Mouse (Mus musculus) heart, adult 2 months (tissue): ENCODE results near the gene Adcy9.

ENCODE experiments used
- CTCF ChIP-seq: fragments of 200-600 bp; IDR thresholded peaks from 2 replicates; pipeline ENCODE4 v1.8.1; 2022; ENCODE audit warnings: antibody characterized with exemption, mild to moderate bottlenecking, moderate library complexity
- POLR2A ChIP-seq: fragments of 200-500 bp; IDR thresholded peaks from 2 replicates; pipeline ENCODE4 v1.6.1; 2011; ENCODE audit warnings: mild to moderate bottlenecking, low read depth, low read length, control low read depth; ENCODE audit not compliant: insufficient read depth

GRCm38 (mm10) chr16:4455693-4456092 is 35.4 kb upstream of the Adcy9 start:
- no peak for TF ChIP-seq POLR2A
- no peak for TF ChIP-seq CTCF
